Mouse (Mus musculus) liver, embryonic 14.5 days (tissue): Measurements from ENCODE around the gene Gm21983. TPM values are rescaled to one million over a fixed set of nuclear protein-coding genes. Genes with fewer than 3 reads are reported as not detected.

ENCODE experiments used
- ATAC-seq: fragments of 200-750 bp; cut with Nextera tagmentation; 2 replicates; pipeline ENCODE4 v1.8.0; 2017; ENCODE audit warnings: moderate number of reproducible peaks, mild to moderate bottlenecking, moderate library complexity; ENCODE audit not compliant: insufficient read depth
- DNase-seq, 3 experiments: peaks; one replicate each; pipeline ENCODE4 v3.0.0-alpha.2; 2012 to 2013; ENCODE audit warnings: low read depth in 3 of 3, low spot score in 3 of 3
- H3K27ac ChIP-seq: fragments of 300-500 bp; sonication (generic); 2 replicates; pipeline ENCODE4 v1.5.1; 2014; ENCODE audit warnings: moderate library complexity, mild to moderate bottlenecking, control low read depth, inconsistent platforms
- H3K27me3 ChIP-seq: fragments of 300-500 bp; sonication (generic); 2 replicates; pipeline ENCODE4 v1.6.1; 2014; ENCODE audit warnings: mild to moderate bottlenecking, low read length, moderate library complexity; ENCODE audit not compliant: control insufficient read depth, insufficient read depth
- H3K36me3 ChIP-seq: fragments of 300-500 bp; sonication (generic); replicated peaks from 2 replicates; pipeline ENCODE4 v1.6.1; 2014; ENCODE audit warnings: low read depth; ENCODE audit not compliant: control insufficient read depth, insufficient read depth
- H3K4me1 ChIP-seq, 2 experiments: fragments of 200-500 bp in 1 of 2; fragments of 300-500 bp in 1 of 2; sonication (generic) in 1 of 2; replicated peaks; 2 replicates each; pipeline ENCODE4 v1.6.1; 2012 to 2014; ENCODE audit warnings: antibody characterized with exemption in 1 of 2, inconsistent platforms in 1 of 2, low read length in 1 of 2; ENCODE audit not compliant: control insufficient read depth in 2 of 2, insufficient read depth in 2 of 2
- H3K4me2 ChIP-seq: fragments of 300-500 bp; sonication (generic); 2 replicates; pipeline ENCODE4 v1.6.1; 2014; ENCODE audit warnings: low read depth, mild to moderate bottlenecking, control low read depth, moderate library complexity
- H3K4me3 ChIP-seq, 2 experiments: fragments of 200-500 bp in 1 of 2; fragments of 300-500 bp in 1 of 2; sonication (generic) in 1 of 2; 2 replicates each; pipeline ENCODE4 v1.5.1; 2012 to 2014; ENCODE audit warnings: low read depth in 2 of 2, low read length in 2 of 2, mild to moderate bottlenecking in 2 of 2, control low read depth in 1 of 2, inconsistent platforms in 1 of 2, moderate library complexity in 1 of 2; ENCODE audit not compliant: insufficient read depth in 1 of 2
- H3K9ac ChIP-seq: fragments of 300-500 bp; sonication (generic); replicated peaks from 2 replicates; pipeline ENCODE4 v1.6.1; 2014; ENCODE audit warnings: mild to moderate bottlenecking, control low read depth, moderate library complexity
- H3K9me3 ChIP-seq: fragments of 300-500 bp; sonication (generic); 2 replicates; pipeline ENCODE4 v1.6.1; 2016; ENCODE audit warnings: low read length, mixed read lengths; ENCODE audit not compliant: control insufficient read depth
- CTCF ChIP-seq: IDR thresholded peaks from 2 replicates; pipeline ENCODE4 v1.5.1; 2016; ENCODE audit warnings: antibody characterized with exemption, low read depth, control low read depth
- EP300 ChIP-seq: IDR thresholded peaks from 2 replicates; pipeline ENCODE4 v1.6.1; 2016; ENCODE audit warnings: antibody characterized with exemption, low read depth
- WGBS: fragments of 180-500 bp; shearing (Covaris S2); extraction: QIAGEN DNeasy Blood & Tissue Kit; methylation state at CpG from one replicate; pipeline ENCODE4 v1.1.7; 2014; ENCODE audit not compliant: insufficient replicate concordance; 5-methylcytosine and 5-hydroxymethylcytosine counted together
- polyA plus RNA-seq, 2 experiments: library from polyadenylated mRNA; depleted of rRNA in 1 of 2; stranded (reverse) in 1 of 2; unstranded in 1 of 2; fragments of >200 nt; fragmentation: Nextera tagmentation in 1 of 2; extraction: Ambion mirVana in 1 of 2; gene quantifications; 2 replicates each; pipeline versions ENCODE4 v1.2.1 to v1.2.3; 2012 to 2014

Gm21983 gene
- polyA plus RNA-seq, 2 experiments = 0.04 to 0.28 TPM

- ATAC-seq = no peak
- WGBS = 84% methylated on average over 13 of the region's 13 CpGs
These were observed 24.9 kb downstream of the Gm21983 start for GRCm38 (mm10) chr7:27156005-27156404.

GRCm38 (mm10) chr7:27153205-27153764 is 27.6 kb downstream of the Gm21983 start, which contains the start of gene Cyp2t4:
TSS of gene Cyp2t4 (plus strand) at chr7:27153714.
- 66% methylated on average over 10 of the region's 10 CpGs for WGBS
- ATAC-seq = no peak
- no peak for DNase-seq

More at GRCm38 (mm10) chr7:27156005-27156404, 24.9 kb downstream of the Gm21983 start:
- no peak for DNase-seq
- Histone ChIP-seq H3K4me2 (no peak overlapping the region), H3K4me1 (peaks cover 0 to 7% of the 10 kb centered on the region in 2 experiments; a peak in 2 of 4 replicates), H3K9me3 (no peaks in the 10 kb centered on the region), H3K27ac (no peak overlapping the region), H3K9ac (no peak overlapping the region), H3K4me3 (no peak overlapping the region), H3K27me3 (no peaks in the 10 kb centered on the region), H3K36me3 (peaks cover 4% of the 10 kb centered on the region)
- TF ChIP-seq CTCF (no peak), EP300 (no peak)

GRCm38 (mm10) chr7:27136410-27136996 is 44.4 kb downstream of the Gm21983 start:
- ATAC-seq = no peak
- WGBS = 53% methylated on average over 8 of the region's 8 CpGs

More at GRCm38 (mm10) chr7:27153205-27153764, 27.6 kb downstream of the Gm21983 start, which contains the start of gene Cyp2t4:
- H3K27ac ChIP-seq = no peak within 1 kb of the TSS
- no peaks in the 10 kb centered on the region for H3K9me3 ChIP-seq
- H3K4me3 ChIP-seq = no peak within 1 kb of the TSS
- H3K27me3 ChIP-seq = no peaks in the 10 kb centered on the region
- no peak for TF ChIP-seq CTCF
- TF ChIP-seq EP300 = no peak
- H3K36me3 ChIP-seq = peaks cover under 1% of the 10 kb centered on the region
- no peak within 1 kb of the TSS for H3K9ac ChIP-seq
- H3K4me2 ChIP-seq = no peak within 1 kb of the TSS
- H3K4me1 ChIP-seq = no peaks in the 10 kb centered on the region

GRCm38 (mm10) chr7:27133757-27134156 is 47.1 kb downstream of the Gm21983 start:
- H3K36me3 ChIP-seq = no peaks in the 10 kb centered on the region
- no peak overlapping the region for H3K27ac ChIP-seq
- no peaks in the 10 kb centered on the region for H3K9me3 ChIP-seq
- TF ChIP-seq CTCF (no peak), EP300 (no peak)
- H3K4me3 ChIP-seq = no peak overlapping the region
- H3K4me1 ChIP-seq = no peaks in the 10 kb centered on the region
- DNase-seq = no peak
- ATAC-seq = no peak
- H3K27me3 ChIP-seq = no peaks in the 10 kb centered on the region
- 62% methylated on average over 4 of the region's 4 CpGs for WGBS
- no peak overlapping the region for H3K4me2 ChIP-seq
- H3K9ac ChIP-seq = no peak overlapping the region

More at GRCm38 (mm10) chr7:27136410-27136996, 44.4 kb downstream of the Gm21983 start:
- Histone ChIP-seq H3K27ac (no peak overlapping the region), H3K27me3 (no peaks in the 10 kb centered on the region), H3K4me1 (no peaks in the 10 kb centered on the region), H3K4me3 (no peak overlapping the region), H3K9ac (no peak overlapping the region), H3K4me2 (no peak overlapping the region), H3K9me3 (no peaks in the 10 kb centered on the region), H3K36me3 (no peaks in the 10 kb centered on the region)
- DNase-seq = no peak
- no peak for TF ChIP-seq EP300
- TF ChIP-seq CTCF = no peak

- Histone ChIP-seq H3K36me3 (no peaks in the 10 kb centered on the region), H3K4me1 (no peaks in the 10 kb centered on the region), H3K27me3 (no peaks in the 10 kb centered on the region), H3K4me3 (no peak overlapping the region), H3K9me3 (no peaks in the 10 kb centered on the region), H3K9ac (no peak overlapping the region), H3K4me2 (0 out of 2 replicates have a peak overlapping the region, but pooled peaks have one; percentile 18), H3K27ac (no peak overlapping the region)
- DNase-seq (peak in 2 of 3 experiments; percentile 17 to 24), ATAC-seq (0 out of 2 replicates have a peak, but pooled peaks have one; percentile 18)
- TF ChIP-seq CTCF = no peak
- TF ChIP-seq EP300 = no peak
- WGBS = 54% methylated on average over 12 of the region's 12 CpGs
These were observed 47.7 kb downstream of the Gm21983 start for GRCm38 (mm10) chr7:27133156-27133555.
